Mouse (Mus musculus): Measurements from ENCODE around the gene Rab8a.

Rab8a gene

DNA sequence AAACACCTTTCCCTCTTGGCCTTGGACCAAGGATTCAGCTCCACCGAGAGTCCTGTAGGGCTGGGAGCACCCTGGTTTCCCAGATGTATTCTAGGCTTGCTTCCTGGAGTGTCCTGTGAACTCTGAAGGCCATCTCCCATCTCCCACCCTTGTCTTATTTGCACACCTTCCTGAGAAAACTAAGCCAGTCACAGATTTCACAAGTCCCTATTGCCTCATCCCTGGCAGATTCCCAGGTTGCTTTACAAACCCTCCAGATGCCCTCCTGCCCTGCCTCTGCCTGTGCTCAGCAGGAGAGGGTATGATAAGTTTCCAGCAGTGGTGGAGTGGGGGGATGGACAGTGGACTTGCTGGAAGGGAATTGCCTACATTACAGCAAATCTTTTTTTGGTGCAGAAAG, 14.9 kb upstream of the Rab8a start:
- DNase-seq (ENCODE audit: low spot score in 2 of 2), result no peak

DNA sequence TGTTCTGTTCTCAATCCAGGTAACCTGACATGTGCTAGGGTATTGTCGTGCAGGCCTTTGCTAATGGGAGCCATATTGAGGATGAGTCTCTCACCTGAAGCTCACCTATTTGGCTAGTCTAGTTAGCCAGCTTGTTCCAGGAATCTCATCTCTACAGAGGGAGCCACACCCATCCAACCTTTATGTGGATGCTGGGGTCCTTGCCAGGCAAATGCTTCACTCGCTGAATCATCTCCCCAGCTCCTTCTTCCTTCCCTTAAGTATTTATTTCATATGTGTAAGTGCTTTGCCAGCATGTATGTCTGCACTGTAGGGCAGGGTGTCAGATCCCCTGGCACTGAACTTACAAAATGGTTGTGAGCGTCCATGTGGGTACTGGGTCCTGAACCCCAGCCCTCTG, 14.4 kb upstream of the Rab8a start:
- DNase-seq (ENCODE audit: low spot score in 2 of 2), result no peak

DNA sequence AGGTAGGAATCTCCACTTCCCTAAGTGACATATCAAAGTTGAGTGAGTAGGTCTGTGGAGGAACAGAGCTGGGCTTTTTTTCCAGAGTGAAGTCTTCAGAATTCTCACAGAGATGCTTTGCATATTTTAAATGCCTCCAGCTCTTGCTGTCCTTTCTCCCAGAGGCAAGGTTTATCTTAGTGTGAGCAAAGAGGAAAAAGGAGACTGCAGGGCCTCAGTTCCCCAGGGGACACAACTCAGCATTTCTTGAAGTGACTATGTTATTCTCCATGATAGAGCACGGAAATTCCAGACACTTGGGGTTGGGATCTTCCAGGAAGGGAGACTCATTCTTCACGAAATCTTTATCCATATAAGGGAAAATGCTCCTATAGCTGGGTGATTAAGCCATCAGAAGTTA, 13.7 kb upstream of the Rab8a start:
- DNase-seq (ENCODE audit: low spot score in 2 of 2), result no peak

DNA sequence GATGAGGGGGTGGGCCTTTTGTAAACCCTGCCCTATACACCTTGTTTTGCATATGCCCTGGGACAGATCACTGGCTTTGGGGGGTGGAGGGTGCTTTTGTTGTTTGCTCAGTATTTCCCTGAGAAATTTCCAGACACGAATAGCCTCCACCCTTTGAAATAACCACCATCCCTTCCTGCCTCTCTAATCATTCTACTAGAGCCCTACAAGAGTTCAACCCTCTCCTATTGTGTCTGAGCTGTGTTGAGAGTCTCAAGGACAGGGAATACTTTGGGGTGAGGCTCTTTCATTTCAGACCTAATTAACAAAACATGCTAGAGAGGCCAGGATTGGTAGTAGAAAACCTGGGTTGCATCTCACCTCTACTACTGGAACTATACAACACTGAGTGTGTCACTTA, 11.9 kb upstream of the Rab8a start:
- no peak for DNase-seq (ENCODE audit: low spot score in 2 of 2)

DNA sequence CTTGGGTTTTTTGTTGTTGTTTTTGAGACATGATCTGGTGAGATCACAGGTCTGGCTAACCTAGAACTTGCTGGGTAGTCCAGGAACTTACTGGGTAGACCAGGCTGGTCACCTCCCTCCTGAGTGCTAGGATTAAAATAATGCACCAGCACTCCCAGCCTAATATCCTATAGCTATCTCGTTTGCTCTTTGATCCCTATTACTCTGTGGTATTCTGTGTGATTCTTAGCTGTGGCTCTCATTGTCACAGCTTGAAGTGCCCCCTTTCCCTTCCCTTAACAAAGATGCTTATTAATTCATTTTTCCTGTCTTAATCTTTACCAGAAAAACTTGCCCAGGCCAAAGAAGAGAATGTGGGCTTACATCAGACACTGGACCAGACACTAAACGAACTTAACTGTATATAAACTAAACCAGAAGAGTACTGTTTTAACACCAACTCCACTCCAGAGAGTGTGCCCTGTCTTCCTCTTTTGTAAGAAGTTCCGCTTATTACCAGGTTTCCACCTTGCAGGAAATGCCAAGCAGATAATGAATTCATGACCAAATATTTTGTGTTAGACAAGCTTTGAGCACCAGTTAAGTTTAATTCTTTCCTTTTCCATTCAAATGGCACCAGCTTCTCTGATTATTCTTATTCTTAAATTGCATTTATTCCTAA, 9.5 kb upstream of the Rab8a start:
- DNase-seq (ENCODE audit: low spot score in 2 of 2), result no peak

DNA sequence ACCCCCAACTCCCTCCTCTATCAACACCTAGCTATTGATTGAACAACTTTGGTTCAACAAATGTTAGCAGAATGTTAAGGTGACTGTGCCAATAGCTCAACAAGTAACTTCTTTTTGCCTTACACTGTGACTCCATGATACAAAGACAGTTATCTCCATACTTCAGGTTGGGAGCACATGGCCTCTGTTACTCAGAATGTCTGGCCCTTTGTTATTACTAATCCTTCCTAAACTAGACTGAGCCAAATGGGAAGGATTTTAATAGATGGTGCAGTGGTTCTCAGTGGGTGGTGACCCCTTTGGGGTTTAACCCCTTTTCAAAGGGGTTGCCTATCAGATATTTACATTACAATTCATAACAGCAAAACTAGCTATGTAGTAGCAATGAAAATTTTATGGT, 7.6 kb upstream of the Rab8a start:
- DNase-seq (ENCODE audit: low spot score in 2 of 2), result no peak

DNA sequence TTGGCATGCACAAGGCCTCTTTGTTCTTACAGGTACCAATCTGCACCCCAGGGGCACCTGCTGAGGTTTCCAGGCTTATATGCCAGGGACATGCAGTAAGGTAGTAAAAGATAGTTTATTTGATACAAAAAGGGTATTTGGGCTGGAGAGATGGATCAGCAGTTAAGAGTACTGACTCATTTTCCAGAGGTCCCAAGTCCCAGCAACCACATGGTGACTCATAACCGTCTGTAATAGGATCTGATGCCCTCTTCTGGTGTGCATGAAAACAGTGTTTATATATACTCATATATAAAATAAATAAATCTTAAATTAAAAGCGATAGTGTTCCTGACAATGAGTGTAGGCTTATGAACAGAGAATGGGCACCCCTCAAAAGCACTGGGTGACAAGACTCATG, 2.9 kb upstream of the Rab8a start:
- DNase-seq (ENCODE audit: low spot score in 2 of 2), result no peak

DNA sequence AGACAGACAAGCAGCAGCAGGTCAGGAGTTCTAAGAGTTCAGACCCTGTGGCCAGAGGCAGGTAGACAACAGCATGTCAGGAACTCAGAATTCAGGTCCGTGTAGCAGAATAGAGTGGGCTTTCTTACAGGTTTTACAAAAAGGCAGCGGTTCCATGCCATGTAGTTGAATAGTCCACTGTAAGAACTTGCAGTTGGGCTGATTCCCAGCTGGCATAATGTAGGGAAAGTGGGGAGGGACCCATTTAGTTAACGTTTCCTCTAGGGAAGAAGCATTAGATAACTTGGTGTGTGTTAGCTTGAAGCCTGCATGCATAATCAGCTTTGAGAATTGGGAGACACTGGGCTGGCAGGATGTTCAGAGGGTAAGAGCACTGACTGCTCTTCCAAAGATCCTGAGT, 2.3 kb upstream of the Rab8a start:
- no peak for DNase-seq (ENCODE audit: low spot score in 2 of 2)

DNA sequence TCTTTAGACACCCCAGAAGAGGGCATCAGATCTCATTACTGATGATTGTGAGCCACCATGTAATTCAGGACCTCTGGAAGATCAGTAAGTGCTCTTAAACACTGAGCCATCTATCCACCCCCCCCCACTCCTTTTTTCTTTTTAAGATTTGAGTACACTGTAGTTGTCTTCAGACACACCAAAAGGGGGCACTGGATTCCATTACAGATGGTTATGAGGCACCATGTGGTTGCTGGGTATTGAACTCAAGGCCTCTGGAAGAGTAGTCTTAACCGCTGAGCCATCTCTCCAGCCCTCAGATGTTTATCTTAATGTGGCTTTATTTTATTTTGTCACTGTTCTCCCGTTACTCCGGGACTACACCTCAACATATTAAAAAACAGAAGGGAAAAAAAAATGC, 993 bp upstream of the Rab8a start:
- DNase-seq (ENCODE audit: low spot score in 2 of 2), result no peak

DNA sequence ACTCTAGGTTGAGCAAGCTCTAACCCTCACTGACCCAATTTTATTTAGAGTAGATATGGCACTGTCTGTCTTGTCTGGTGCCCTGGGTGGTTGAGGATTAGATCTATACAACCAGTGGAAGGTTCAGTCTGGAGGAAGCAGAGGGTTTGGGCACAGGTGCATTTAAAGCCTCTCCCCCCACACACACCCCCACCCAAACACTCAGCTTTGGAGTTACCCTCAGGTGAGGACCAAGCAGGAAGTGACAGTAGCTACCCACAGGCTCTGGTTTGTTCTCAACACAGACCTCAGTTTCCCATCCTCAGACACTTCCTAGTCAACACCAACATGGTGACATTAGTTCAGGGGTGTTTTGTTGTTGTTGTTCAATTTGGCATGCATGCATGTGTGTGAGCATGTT, 1.8 kb downstream of the Rab8a start:
- no peak for DNase-seq (ENCODE audit: low spot score in 2 of 2)

DNA sequence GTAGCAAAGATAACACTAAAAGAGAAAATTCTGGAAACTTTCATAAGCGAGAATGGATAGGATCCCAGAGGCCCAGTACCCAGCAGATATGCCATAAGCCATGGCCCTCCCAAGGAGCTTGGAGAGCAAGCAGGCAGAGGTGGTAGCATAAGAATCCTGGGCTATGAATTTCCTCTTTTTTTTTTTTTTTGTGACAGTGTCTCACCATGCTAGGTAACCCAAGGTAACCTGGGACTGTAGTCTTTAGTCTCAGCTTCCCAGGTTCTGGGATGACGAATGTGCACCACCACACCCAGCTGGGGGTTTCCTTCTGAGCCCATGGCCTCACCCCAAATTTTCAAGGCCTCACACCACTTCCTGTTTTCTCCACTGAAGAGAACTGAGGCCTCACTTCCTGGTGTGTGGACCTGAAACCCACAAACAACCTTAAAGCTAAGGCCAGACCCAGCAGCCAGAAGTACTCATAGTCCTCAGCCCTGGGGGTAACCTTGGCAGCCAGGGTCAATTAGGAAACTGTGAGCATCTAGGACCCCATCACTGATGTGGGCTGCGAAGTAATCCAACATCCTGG, 8.2 kb downstream of the Rab8a start:
- DNase-seq (ENCODE audit: low spot score in 2 of 2), result no peak

DNA sequence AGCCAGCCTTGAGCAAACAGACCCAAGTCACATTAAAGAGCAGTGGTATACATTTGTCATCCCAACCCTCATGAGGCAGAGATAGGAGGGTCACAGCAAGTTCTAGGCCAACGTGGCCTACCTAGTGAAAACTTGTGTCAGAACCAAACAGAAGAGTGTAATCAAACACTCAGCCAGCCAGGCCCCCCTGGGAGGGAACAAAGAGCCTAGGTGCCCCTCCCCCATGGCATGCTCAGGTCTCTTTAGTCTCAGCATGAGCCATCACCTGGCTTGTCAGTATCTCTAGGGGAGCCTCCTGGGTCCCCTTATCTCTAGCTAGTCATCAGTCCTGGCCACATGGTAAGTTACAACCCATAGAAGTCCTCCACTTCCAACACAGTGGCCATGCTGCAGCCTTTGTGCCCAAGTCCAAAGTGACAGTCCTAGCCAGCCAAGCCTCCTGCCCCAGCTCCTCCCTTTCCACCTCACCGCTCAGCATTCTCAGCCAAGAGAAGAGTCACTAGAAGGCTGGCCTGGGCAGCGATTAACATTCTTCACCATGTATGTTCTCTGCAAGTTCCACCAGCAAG, 8.8 kb downstream of the Rab8a start:
- no peak for DNase-seq (ENCODE audit: low spot score in 2 of 2)

DNA sequence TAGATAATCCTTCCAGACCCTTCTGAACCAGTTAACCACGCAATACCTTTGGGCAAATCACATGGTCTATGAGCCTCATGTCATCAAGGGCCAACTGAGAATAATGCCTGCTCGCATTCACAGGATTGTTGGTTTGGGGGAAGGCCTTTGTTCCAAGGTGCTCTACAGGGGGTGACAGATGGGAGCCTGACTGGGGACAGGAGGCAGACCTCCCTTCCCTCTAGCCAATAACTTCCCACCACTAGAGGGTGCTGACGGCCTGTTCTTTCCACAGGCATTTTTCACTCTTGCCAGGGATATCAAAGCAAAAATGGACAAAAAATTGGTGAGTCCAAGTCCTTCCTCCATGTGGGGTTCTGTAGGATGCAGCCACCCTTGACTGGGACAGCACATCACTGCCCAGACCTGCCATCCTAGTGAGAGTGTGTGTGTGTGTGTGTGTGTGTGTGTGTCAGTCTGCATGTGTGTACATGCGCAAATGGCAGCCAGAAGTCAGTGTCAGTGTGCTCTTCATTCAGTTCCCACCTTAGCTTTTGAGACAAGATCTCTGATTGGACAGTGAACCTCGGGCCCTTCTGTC, 16.4 kb downstream of the Rab8a start:
- DNase-seq (ENCODE audit: low spot score in 2 of 2), result peak; percentile 32 to 76

DNA sequence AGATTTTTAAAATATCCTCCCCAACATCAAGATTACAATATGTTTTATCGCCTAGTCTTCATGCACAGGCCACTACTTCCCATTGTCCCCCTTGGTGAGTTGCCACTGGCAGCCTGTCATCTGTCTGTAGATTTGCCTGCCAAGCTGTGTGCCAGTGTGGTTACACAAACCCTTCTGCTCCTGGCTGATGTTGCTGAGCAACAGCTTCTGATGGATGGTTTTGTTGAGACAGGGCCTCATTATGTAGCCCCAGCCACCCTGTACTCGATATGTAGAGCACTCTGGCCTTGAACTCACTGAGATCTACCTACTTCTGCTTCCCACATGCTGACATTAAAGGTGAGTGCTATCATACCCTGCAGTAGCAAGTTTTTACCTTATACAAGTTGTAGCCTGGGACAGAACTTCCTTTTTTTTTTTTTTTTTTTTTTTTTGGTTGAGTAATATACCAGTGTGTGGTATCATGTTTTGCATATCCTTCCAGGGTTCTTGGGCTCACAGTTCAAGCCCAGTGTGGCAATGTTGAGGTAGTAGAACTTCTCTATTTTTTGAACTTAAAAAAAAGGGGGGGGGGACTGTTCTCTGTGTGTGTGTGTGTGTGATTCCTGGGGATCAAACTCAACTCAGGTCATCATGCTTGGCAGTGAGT, 22.7 kb downstream of the Rab8a start:
- no peak for DNase-seq (ENCODE audit: low spot score in 2 of 2)

DNA sequence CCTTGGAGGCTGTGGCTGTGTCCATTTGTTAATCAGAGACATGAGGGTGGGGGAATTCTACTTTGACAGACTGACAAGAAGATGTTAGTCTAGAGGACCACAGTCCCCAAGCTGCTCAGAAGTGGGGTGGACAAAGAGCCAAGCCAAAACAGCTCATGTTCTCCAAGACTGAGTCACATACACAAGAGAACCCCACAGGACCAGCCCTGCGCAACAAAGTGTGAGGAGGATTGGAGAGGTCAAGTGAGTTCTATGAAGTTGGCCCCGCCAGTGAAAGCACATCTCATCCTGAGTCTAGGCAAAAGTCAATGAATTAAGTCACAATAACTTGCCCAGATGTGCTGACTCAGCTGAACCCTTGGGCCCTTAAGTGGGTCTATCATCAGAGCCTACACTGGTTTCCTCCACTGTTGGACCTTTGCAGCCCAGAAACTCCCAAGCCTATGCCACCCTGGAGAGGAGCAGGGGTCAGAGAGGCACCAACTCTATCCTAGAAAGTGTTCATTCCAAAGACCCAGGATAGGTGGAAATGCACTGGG, 26.9 kb downstream of the Rab8a start:
- no peak for DNase-seq (ENCODE audit: low spot score in 2 of 2)

DNA sequence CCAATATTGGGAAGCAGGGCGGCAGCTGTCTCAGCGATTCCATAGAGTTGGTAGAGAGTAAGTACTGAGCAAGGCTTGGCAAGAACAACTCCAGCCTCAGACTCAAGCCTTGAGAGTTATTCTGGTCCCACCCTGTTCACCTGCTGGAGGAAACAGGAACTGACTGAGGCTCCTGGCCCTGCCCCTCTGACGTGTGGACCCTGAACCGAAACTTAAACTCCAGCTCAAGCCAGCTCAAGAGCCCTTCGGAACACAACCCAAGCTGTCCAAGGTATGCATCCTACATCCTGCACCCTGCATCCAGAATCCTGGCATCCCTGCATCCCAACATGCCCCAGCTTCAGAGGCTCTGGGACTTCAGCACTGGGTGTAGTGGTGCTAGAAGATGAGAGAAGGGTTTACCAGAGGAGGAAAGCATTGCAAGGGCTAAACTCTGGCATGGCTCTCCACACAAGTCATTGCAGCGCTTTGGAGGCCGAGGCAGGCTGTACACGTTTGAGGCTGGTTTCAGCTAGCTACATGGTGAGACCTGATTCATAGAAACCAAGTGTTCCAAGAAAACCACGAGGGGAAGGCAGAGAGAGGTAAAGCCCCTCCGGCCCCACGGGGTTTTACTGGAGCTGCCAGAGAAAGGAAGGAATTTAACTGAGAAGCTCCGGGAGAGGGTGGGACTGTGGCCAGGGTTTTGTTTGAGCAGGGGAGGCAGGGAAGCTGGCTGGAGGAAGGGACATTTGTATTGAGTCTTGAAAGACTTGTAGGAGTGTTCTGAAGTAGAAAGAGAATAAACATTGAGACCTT, 28.6 kb downstream of the Rab8a start, which contains the start of gene Hsh2d:
Gene Hsh2d (plus strand): TSS at position 222 of the 798 bp plus-strand sequence.
- no peak for DNase-seq (ENCODE audit: low spot score in 2 of 2)

DNA sequence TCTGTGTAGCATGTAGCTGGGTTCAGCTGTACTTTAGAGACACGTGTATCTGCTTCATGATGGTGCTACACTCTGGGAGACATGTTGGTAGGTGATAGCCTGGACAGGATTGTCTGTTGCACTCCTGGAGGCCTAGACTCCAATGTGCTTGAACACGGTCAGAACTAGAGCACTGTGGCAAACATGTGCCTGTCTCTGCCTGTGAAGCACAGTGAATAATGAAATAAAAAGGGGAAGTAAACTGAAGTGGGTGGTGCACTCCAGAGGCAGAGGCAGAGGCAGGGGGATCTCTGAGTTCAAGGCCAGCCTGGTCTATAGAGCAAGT, 29.2 kb downstream of the Rab8a start:
- DNase-seq (ENCODE audit: low spot score in 2 of 2), result no peak

DNA sequence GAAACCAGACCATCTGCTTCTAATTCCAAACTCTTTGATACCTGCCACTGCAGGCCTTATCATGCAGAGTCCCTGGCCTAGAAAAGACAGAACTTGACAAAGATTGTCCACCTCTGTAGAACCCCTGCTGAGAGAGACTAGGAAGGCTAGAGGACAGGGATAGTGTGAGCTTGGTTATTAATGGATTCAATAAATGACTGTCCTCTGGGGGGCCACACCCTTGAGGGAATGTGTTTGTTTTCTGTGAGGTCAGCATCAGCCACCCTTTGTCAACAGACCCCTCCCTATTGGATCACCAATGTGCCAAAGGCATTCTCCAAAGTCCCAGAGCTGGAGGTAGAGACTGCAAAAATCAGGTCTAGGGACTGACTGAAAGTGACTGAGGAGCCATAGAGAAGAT, 31.1 kb downstream of the Rab8a start:
- no peak for DNase-seq (ENCODE audit: low spot score in 2 of 2)

DNA sequence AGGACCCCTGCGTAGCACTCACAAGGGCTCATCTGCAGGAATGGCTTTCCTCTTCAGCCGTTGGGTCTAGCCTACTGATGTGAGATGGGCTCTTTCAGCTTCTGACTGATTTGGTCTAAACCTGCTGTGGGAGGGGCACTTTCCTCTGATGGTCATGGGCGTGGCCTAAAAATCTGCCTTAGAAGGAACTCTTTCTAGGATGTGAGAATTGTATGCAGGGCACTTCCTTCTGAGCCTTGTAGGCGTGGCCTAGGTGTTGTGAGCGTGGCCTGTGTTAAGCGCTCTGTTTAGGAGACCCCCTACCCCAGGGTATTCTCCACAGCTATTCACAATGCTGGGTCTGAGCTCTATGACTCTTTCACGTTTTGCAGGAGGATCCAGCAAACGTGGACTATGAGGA, 37.0 kb downstream of the Rab8a start:
- DNase-seq (ENCODE audit: low spot score in 2 of 2), result no peak

DNA sequence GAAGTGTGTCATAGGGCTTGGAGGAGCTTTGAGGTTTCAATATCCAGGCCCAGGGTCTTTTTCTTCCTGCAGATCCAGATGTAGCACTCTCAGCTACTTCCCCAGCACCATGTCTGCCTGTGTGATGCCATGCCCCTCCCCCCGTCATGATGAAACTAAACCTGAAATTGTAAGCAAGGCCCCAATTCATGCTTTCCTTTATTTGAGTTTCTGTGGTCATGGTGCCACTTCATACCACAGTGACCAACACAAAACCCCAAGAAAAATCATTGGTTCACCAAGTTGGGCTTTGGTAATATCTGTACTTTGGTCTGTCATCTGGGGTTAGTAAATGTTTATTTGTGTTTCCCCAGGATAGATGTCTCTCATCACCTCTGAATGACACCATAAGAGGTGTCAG, 47.6 kb downstream of the Rab8a start:
- no peak for DNase-seq (ENCODE audit: low spot score in 2 of 2)

DNA sequence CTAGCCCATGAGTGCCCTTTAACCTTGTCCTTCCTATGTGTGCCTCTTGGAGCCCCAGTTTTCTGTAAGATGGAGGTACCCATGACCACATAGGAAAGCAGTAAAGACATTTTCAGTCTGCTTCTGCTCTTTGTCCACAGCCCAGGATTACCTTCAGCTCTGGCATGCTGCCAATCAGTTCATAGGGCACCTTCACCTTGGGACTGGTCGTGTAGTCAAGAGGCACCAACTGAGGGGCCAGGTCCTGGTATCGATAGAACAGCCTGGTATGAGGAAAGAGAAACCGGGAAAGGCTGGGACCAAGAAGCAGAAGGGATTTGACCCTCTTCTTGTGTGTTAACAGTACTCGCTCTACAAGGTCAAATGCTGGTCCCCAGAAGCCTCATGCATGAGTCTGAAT, 49.2 kb downstream of the Rab8a start:
- DNase-seq (ENCODE audit: low spot score in 2 of 2), result no peak

DNA sequence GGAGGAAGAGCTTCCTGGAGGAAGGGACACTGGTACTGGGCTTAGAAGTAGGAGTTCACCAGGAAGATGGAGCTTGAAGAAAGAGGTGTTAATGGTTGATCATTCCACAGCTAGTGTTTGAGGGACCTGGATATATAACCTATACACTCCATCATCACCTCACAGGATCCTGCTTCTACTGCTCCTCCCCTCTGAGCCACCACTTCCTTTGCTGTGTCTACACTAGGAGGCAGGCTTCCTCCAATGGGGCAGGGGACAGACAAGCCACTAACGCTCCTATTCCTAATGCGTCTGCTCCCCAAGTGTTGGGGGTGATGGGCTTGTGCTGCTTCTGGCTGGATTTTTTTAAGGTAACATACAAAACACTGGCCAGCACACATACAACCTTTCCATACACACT, 49.7 kb downstream of the Rab8a start:
- no peak for DNase-seq (ENCODE audit: low spot score in 2 of 2)
